14 mouse cellular contexts compared by ENCODE assay signal in the genomic region with DNA sequence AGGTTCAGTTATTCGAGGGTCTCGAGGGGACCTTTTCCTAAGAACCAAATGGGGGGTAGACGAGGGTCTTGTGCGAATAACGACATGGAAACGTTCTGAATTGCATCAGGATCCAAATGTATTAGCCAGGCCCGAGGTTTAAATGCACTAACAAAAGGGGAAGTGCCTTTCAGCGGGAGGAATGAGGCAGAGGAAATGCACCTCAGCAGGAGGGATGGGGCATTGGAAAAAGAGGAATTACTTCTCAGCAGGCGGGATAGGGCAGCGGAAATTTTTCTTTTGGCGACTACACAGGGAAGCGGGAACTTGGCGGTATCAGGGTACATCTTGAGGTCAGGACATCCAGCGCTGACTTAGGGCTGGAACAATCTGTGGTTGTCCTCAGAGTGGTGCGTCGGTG. TPM values are rescaled to one million over a fixed set of nuclear protein-coding genes. Genes with fewer than 3 reads are reported as not detected.
"Had no signal": no experiment of that assay in that cellular context is flagged by ENCODE, and none has a peak within 500 bp of the region (broad histone marks: within the 10 kb centered on the region; RNA-seq: fewer than 3 reads in every experiment).

No protein-coding gene starts in this region.

RNA-seq across cellular contexts. Expression of a gene that starts 9.0 kb away (rescaled TPM):
- total RNA-seq: neutrophil, adult 5-6 weeks had no signal
- polyA plus RNA-seq: neural tube, embryonic 13.5 days; neural tube, embryonic 14.5 days; neural tube, embryonic 15.5 days; small intestine, adult 2 months; spleen, adult 2 months; stomach, embryonic 14.5 days; stomach, embryonic 15.5 days; stomach, embryonic 16.5 days; stomach, postnatal 0 days; testis, adult 2 months; thymus, adult 2 months; thymus, postnatal 0 days; urinary bladder, adult 2 months had no signal

RNA-seq across cellular contexts. Expression of a gene that starts 53.4 kb away (rescaled TPM):
- total RNA-seq: neutrophil, adult 5-6 weeks had no signal
- polyA plus RNA-seq: neural tube, embryonic 13.5 days; neural tube, embryonic 14.5 days; neural tube, embryonic 15.5 days; small intestine, adult 2 months; spleen, adult 2 months; stomach, embryonic 14.5 days; stomach, embryonic 15.5 days; stomach, embryonic 16.5 days; stomach, postnatal 0 days; testis, adult 2 months; thymus, adult 2 months; thymus, postnatal 0 days; urinary bladder, adult 2 months had no signal

RNA-seq across cellular contexts. Expression of a gene that starts 59.9 kb away (rescaled TPM):
- total RNA-seq: neutrophil, adult 5-6 weeks had no signal
- polyA plus RNA-seq: neural tube, embryonic 13.5 days; neural tube, embryonic 14.5 days; neural tube, embryonic 15.5 days; small intestine, adult 2 months; spleen, adult 2 months; stomach, embryonic 14.5 days; stomach, embryonic 15.5 days; stomach, embryonic 16.5 days; stomach, postnatal 0 days; testis, adult 2 months; thymus, adult 2 months; thymus, postnatal 0 days; urinary bladder, adult 2 months had no signal
